Mouse (Mus musculus) urinary bladder, postnatal 4 days (tissue): ENCODE data around the gene Ssbp2.

ENCODE experiments used
- DNase-seq, 2 experiments: peaks; one replicate each; pipeline ENCODE4 v3.0.0; 2021 to 2022; ENCODE audit warnings: low spot score in 2 of 2

Gene Ssbp2

GRCm38 (mm10) chr13:91461299-91461698, 1.2 kb downstream of the Ssbp2 start:
- DNase-seq: peak in 1 of 2 experiments; percentile 61

- peak; percentile 44 to 62 for DNase-seq
Measured at GRCm38 (mm10) chr13:91461711-91462351, 1.7 kb downstream of the Ssbp2 start.

- no peak for DNase-seq
Measured at GRCm38 (mm10) chr13:91462395-91462794, 2.3 kb downstream of the Ssbp2 start.

- DNase-seq: no peak
Measured at GRCm38 (mm10) chr13:91462893-91463481, 2.9 kb downstream of the Ssbp2 start.

- no peak for DNase-seq
Measured at GRCm38 (mm10) chr13:91465002-91465715, 5.1 kb downstream of the Ssbp2 start.

- no peak for DNase-seq
Measured at GRCm38 (mm10) chr13:91471566-91471965, 11.5 kb downstream of the Ssbp2 start.

- no peak for DNase-seq
Measured at GRCm38 (mm10) chr13:91471980-91472379, 11.9 kb downstream of the Ssbp2 start.

- DNase-seq: no peak
Measured at GRCm38 (mm10) chr13:91473527-91473926, 13.4 kb downstream of the Ssbp2 start.

GRCm38 (mm10) chr13:91474027-91474426, 13.9 kb downstream of the Ssbp2 start:
- DNase-seq: no peak

GRCm38 (mm10) chr13:91475888-91476287, 15.8 kb downstream of the Ssbp2 start:
- DNase-seq: no peak

GRCm38 (mm10) chr13:91476596-91477100, 16.6 kb downstream of the Ssbp2 start:
- no peak for DNase-seq

- peak in 1 of 2 experiments; percentile 52 for DNase-seq
Measured at GRCm38 (mm10) chr13:91478011-91478410, 17.9 kb downstream of the Ssbp2 start.

GRCm38 (mm10) chr13:91484303-91484702, 24.2 kb downstream of the Ssbp2 start:
- no peak for DNase-seq

GRCm38 (mm10) chr13:91492133-91492532, 32.0 kb downstream of the Ssbp2 start:
- no peak for DNase-seq

GRCm38 (mm10) chr13:91497055-91497454, 37.0 kb downstream of the Ssbp2 start:
- DNase-seq: no peak

GRCm38 (mm10) chr13:91501735-91502134, 41.7 kb downstream of the Ssbp2 start:
- DNase-seq: no peak

- no peak for DNase-seq
Measured at GRCm38 (mm10) chr13:91502642-91503373, 42.7 kb downstream of the Ssbp2 start.

- DNase-seq: no peak
Measured at GRCm38 (mm10) chr13:91508991-91509390, 48.9 kb downstream of the Ssbp2 start.

- DNase-seq: no peak
Measured at GRCm38 (mm10) chr13:91509467-91509866, 49.4 kb downstream of the Ssbp2 start.

GRCm38 (mm10) chr13:91514979-91515378, 54.9 kb downstream of the Ssbp2 start:
- no peak for DNase-seq

GRCm38 (mm10) chr13:91520073-91520750, 60.1 kb downstream of the Ssbp2 start:
- no peak for DNase-seq
